Mouse (Mus musculus) granulocyte monocyte progenitor cell, adult 5-6 weeks (primary cell): ENCODE results near the gene Snrnp35. TPM values are rescaled to one million over a fixed set of nuclear protein-coding genes. Genes with fewer than 3 reads are reported as not detected.

Experiments
- ATAC-seq: replicated peaks from 2 replicates; pipeline ENCODE4 v1.8.0; 2016; ENCODE audit warnings: mild to moderate bottlenecking, moderate TSS enrichment, inconsistent platforms; ENCODE audit not compliant: poor library complexity, severe bottlenecking
- total RNA-seq, 2 experiments: library from RNA; stranded (forward) in 1 of 2; stranded (reverse) in 1 of 2; fragments of 200-712, 200-1000 nt in 1 of 2; fragments of >200 nt in 1 of 2; fragmentation: Nextera tagmentation in 1 of 2; gene quantifications; 2 replicates each; pipeline ENCODE4 v1.2.3; 2014 to 2017

The Snrnp35 gene
- total RNA-seq, 2 experiments from 2014 or later, result 11.8 to 12.3 TPM

DNA sequence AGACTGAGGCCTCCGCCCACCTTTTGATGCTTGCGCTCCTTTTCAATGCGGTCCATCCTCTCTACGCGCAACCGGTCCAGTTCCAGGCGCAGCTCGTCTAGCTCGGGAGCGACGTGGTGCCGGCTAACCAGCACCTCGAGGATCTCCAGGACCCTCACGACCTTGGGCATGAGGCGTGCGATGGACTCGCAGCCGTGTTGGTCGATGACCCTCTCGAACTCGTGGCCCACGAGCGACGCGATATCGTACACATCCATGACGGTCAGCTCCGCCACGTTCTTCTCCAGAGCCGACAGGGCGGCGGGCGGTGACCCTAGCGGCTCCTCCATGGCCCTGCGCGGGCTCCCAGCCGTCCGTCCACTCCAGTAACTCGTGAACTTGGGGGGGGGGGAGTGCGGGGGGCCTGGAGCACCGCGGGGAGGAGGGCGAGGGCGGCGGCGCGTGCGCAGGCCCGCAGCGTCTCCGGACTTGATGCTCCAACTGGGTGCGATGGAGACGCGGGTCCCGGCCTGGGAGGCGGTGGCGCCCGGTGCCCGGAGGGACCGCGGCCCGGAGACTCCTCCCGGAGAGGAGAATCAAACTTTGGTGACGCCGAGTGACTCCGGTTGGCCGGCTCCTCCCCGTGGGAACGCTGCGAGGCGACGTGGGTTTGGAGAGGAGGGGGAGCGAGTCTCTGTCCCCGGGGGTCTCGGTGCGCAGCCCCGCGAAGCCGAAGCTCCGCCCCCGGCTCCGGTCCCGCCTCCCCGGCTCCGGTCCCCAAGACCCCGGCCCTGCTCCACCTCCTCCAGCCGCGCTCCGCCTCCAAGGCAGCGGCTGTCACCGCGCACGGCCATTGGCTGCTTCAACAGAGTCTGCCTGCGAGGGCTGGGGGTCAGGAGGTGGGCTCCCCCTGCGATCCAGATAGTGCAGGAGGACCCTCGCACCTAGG, 48.0 kb downstream of the Snrnp35 start, which contains the start of gene Rilpl1:
Rilpl1 (minus strand) TSS at position 737 of the 928 bp plus-strand sequence.
- peak; percentile 31; the same call in 1 of the 2 replicates for ATAC-seq

DNA sequence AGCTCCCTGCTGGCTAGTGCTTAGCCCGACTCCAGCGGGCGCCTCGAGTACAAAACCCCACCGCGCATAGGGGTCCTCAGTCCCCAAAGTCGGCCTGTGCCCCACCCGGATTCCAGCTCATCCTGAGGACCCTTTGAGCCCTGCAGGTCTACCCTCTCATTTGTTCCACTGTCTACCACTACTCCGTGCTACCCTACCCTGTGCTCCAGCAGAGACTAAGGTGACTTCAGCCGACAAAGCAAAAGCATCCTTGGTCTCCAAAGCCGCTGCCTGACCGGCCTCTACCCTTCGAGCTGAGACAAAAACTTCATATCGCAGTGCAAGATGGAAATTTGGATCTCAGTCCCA, 48.6 kb downstream of the Snrnp35 start:
- no peak for ATAC-seq

DNA sequence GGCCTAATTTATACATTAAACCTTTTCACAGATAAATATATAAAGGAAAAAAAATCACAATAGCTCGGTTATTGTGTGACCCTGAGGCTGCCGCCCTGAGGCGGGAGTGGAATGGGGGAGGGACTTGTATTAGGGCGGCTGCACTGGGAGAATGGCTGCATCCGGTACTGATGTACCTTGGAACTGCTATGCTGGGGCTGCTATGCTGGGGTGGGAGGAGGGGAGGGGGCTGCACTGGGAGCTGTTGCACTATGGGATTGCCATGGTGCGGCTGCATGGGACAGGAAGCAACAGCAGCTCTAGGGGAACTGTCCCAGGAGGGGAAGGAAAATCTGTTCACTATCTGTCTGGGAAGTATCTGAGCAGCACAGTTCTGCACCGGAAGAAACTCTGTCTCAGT, 49.5 kb downstream of the Snrnp35 start:
- ATAC-seq, result no peak

DNA sequence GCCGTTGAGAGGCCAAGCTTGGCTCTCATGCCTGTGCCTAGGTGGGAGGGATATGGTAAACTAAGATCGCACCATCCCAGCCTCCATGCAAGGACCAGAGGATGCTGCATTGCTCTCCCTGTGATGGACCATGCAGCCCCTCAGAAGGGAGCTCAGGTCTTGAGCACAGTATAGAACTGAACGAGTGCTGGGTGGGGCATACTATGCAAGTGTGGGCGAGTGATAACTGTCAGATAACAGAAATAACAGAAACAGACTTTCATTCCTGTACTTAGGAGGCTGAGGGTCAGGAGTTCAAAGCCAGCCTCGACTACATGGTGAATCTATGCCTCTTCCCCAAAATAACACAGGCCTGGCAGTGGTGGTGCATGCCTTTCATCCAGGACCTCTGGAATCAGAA, 52.1 kb downstream of the Snrnp35 start:
- no peak for ATAC-seq

DNA sequence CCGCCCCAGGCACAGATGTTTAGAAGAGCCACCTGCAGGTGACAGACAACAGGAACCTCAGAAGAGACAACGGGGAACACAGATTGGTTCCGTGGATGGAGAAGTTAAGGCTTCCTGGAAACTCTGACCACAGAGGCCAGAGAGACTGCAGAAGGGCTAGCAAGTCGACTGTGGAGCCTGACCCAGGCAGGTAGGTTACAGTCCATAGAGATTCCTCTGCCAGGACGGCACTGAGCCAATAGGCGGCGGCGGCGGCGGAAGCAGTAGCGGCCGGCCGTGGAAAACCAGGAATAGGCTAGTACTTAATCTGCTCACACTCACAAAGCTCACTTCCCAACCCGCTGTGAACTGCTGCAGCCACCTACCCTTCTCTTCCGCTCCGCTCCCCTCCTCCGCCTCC, 53.8 kb downstream of the Snrnp35 start:
- peak; percentile 17 for ATAC-seq

DNA sequence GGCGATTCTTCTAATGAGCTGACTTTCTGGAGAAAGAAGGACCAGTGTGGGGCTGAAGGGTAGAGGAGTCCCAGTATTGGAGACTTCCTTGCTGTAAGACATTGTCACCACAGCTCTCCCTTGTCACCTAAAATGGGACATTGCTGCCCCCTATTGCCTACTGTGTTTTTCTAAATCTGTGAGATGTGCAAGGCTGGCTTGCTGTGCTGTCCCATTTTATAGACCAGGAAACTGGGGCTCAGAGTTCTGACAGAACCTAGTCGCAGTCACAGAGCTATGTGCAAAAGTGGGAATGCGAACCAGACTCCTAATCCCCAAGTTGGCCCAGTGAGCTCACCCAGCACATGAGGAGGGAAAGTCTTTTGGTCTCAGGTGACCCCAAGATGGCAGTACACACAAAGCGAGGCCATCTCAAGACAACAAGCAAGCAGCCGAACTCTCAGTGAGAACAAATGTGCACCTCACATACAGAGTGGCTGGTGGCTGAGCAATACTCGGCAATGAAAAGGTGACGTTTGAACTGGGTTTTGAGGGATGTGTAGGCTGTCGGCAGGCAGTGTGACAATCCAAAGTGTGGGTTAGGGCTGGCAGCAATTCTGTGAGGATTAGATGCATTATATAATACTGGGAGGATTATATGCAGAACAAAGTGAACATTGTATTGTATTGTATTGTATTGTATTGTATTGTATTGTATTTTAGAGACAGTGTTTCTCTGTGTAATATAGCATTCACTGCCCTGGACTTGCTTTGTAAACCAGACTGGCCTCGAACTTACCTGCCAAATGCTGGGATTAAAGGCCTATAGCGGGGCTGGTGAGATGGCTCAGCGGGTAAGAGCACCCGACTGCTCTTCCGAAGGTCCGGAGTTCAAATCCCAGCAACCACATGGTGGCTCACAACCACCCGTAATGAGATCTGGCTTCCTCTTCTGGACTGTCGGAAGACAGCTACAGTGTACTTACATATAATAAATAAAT, 56.2 kb downstream of the Snrnp35 start:
- no peak for ATAC-seq

DNA sequence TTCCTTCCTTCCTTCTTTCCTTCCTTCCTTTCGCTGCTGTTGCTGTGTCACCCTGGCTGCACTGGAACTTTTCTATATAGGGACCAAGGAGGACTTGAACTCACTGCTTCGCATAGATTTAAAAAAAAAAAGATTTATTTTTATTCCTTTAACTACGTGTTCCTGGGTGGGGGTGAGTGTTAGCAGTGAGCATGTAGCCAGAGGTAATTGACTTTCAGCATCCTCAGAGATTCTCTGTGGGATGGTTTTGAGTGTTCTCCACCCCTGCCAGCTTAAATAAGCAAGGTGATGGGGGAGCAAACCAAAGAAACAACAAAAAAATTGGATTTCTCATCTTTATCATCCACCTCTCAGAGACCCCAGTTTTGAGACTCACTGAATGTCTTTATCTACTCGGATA, 57.0 kb downstream of the Snrnp35 start:
- ATAC-seq, result no peak

DNA sequence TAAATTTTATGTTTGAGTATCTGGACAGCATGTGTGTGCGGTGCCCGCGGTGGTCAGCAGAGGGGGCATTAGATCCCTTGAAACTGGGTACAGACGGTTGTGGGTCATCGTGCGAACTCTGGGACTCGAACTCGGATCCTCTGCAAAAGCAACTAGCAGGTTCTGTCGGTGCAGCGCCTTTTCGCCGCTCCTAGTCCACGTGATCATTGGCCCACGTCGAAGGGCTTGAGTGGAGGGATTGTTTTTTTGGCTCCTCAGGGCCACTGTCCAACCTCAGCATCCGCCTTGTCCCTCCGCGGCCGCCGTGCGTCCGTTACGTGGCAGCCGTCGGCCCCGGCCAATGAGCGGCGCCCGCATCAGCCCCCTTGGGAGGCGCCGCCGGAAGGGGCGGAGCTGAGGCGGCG, 57.5 kb downstream of the Snrnp35 start, which contains the start of gene Tmed2:
Tmed2 (plus strand) TSS at position 313 of the 404 bp plus-strand sequence.
- peak; percentile 89 for ATAC-seq

Other genes starting within 250 kb of the Snrnp35 start
- 8.8 and 10.4 TPM in 2 replicates for gene Pitpnm2, start 233.4 kb upstream of the Snrnp35 start, total RNA-seq (2014; fragmentation: Nextera tagmentation)
- 3.1 and 4.1 TPM in 2 replicates for gene Pitpnm2, start 233.4 kb upstream of the Snrnp35 start, total RNA-seq (2017)
- gene Mphosph9, start 155.2 kb upstream of the Snrnp35 start, total RNA-seq (2014; fragmentation: Nextera tagmentation), result 15.9 and 20.8 TPM in 2 replicates
- gene Mphosph9, start 155.2 kb upstream of the Snrnp35 start, total RNA-seq (2017), result 20.0 and 20.4 TPM in 2 replicates
- 11.3 and 15.5 TPM in 2 replicates for gene 2810006K23Rik, start 155.0 kb upstream of the Snrnp35 start, total RNA-seq (2014; fragmentation: Nextera tagmentation)
- 16.8 and 21.7 TPM in 2 replicates for gene 2810006K23Rik, start 155.0 kb upstream of the Snrnp35 start, total RNA-seq (2017)
- 268 and 302 TPM in 2 replicates for gene Cdk2ap1, start 120.1 kb upstream of the Snrnp35 start, total RNA-seq (2014; fragmentation: Nextera tagmentation)
- 157 and 185 TPM in 2 replicates for gene Cdk2ap1, start 120.1 kb upstream of the Snrnp35 start, total RNA-seq (2017)
- gene Sbno1, start 57.1 kb upstream of the Snrnp35 start, total RNA-seq (2014; fragmentation: Nextera tagmentation), result 130 and 135 TPM in 2 replicates
- 167 and 174 TPM in 2 replicates for gene Sbno1, start 57.1 kb upstream of the Snrnp35 start, total RNA-seq (2017)
- gene Kmt5a, start 43.2 kb upstream of the Snrnp35 start, total RNA-seq (2014; fragmentation: Nextera tagmentation), result 210 and 216 TPM in 2 replicates
- 112 and 163 TPM in 2 replicates for gene Kmt5a, start 43.2 kb upstream of the Snrnp35 start, total RNA-seq (2017)
- gene Rilpl2, start 4.8 kb upstream of the Snrnp35 start, total RNA-seq (2014; fragmentation: Nextera tagmentation), result 51.9 and 68.3 TPM in 2 replicates
- 40.5 and 61.8 TPM in 2 replicates for gene Rilpl2, start 4.8 kb upstream of the Snrnp35 start, total RNA-seq (2017)
- gene Rilpl1, start 48.3 kb downstream of the Snrnp35 start, total RNA-seq (2014; fragmentation: Nextera tagmentation), result 1.3 TPM in 1 of 2 replicates, not detected in the other
- gene Rilpl1, start 48.3 kb downstream of the Snrnp35 start, total RNA-seq (2017), result not detected in 2 replicates
- gene Tmed2, start 57.6 kb downstream of the Snrnp35 start, total RNA-seq (2014; fragmentation: Nextera tagmentation), result 512 and 560 TPM in 2 replicates
- 584 and 1,053 TPM in 2 replicates for gene Tmed2, start 57.6 kb downstream of the Snrnp35 start, total RNA-seq (2017)
- 14.5 and 19.8 TPM in 2 replicates for gene Ddx55, start 69.7 kb downstream of the Snrnp35 start, total RNA-seq (2014; fragmentation: Nextera tagmentation)
- 8.4 and 10.6 TPM in 2 replicates for gene Ddx55, start 69.7 kb downstream of the Snrnp35 start, total RNA-seq (2017)
- 49.6 and 52.0 TPM in 2 replicates for gene Eif2b1, start 96.0 kb downstream of the Snrnp35 start, total RNA-seq (2014; fragmentation: Nextera tagmentation)
- 39.5 and 50.9 TPM in 2 replicates for gene Eif2b1, start 96.0 kb downstream of the Snrnp35 start, total RNA-seq (2017)
- 4.5 and 27.1 TPM in 2 replicates for gene Gtf2h3, start 96.0 kb downstream of the Snrnp35 start, total RNA-seq (2014; fragmentation: Nextera tagmentation)
- gene Gtf2h3, start 96.0 kb downstream of the Snrnp35 start, total RNA-seq (2017), result 14.7 and 21.5 TPM in 2 replicates
- gene Atp6v0a2, start 145.4 kb downstream of the Snrnp35 start, total RNA-seq (2014; fragmentation: Nextera tagmentation), result 17.2 and 22.7 TPM in 2 replicates
- gene Atp6v0a2, start 145.4 kb downstream of the Snrnp35 start, total RNA-seq (2017), result 14.2 and 16.0 TPM in 2 replicates
- not detected in 2 replicates for gene Dnah10, start 242.0 kb downstream of the Snrnp35 start, total RNA-seq (2014; fragmentation: Nextera tagmentation)
- not detected in 2 replicates for gene Dnah10, start 242.0 kb downstream of the Snrnp35 start, total RNA-seq (2017)